Mouse (Mus musculus) skeletal muscle tissue, adult 2 months (tissue): ENCODE results near the gene Prokr2.

Experiments
- DNase-seq: peaks from one replicate; pipeline ENCODE4 v3.0.0-alpha.2; 2012; ENCODE audit warnings: low read depth, low spot score

Gene Prokr2

GRCm38 (mm10) chr2:132385194-132385838, at the start of gene Prokr2:
Gene Prokr2 (minus strand): TSS chr2:132385447.
- no peak for DNase-seq

GRCm38 (mm10) chr2:132427160-132427941, 42.1 kb upstream of the Prokr2 start:
- no peak for DNase-seq

GRCm38 (mm10) chr2:132425576-132425975, 40.3 kb upstream of the Prokr2 start:
- no peak for DNase-seq

- no peak for DNase-seq
These were observed 38.3 kb upstream of the Prokr2 start for GRCm38 (mm10) chr2:132423411-132424047.

GRCm38 (mm10) chr2:132422846-132423245, 37.6 kb upstream of the Prokr2 start:
- DNase-seq = no peak

- no peak for DNase-seq
These were observed 33.2 kb upstream of the Prokr2 start for GRCm38 (mm10) chr2:132418414-132418813.

- DNase-seq = no peak
These were observed 24.9 kb upstream of the Prokr2 start for GRCm38 (mm10) chr2:132410126-132410525.

- no peak for DNase-seq
These were observed 12.9 kb upstream of the Prokr2 start for GRCm38 (mm10) chr2:132398136-132398535.

GRCm38 (mm10) chr2:132395753-132396152, 10.5 kb upstream of the Prokr2 start:
- DNase-seq = no peak

GRCm38 (mm10) chr2:132390607-132391160, 5.4 kb upstream of the Prokr2 start:
- DNase-seq = no peak

- DNase-seq = no peak
These were observed 4.3 kb upstream of the Prokr2 start for GRCm38 (mm10) chr2:132389562-132389961.

- no peak for DNase-seq
These were observed 595 bp downstream of the Prokr2 start for GRCm38 (mm10) chr2:132384511-132385193.

GRCm38 (mm10) chr2:132382308-132382707, 2.9 kb downstream of the Prokr2 start:
- DNase-seq = no peak

GRCm38 (mm10) chr2:132379690-132380089, 5.6 kb downstream of the Prokr2 start:
- no peak for DNase-seq

- DNase-seq = no peak
These were observed 6.6 kb downstream of the Prokr2 start for GRCm38 (mm10) chr2:132378602-132379150.

- DNase-seq = no peak
These were observed 7.8 kb downstream of the Prokr2 start for GRCm38 (mm10) chr2:132377436-132377835.

- no peak for DNase-seq
These were observed 9.5 kb downstream of the Prokr2 start for GRCm38 (mm10) chr2:132375721-132376120.

- DNase-seq = no peak
These were observed 10.1 kb downstream of the Prokr2 start for GRCm38 (mm10) chr2:132375135-132375534.

GRCm38 (mm10) chr2:132373748-132374147, 11.5 kb downstream of the Prokr2 start:
- no peak for DNase-seq

- DNase-seq = no peak
These were observed 16.8 kb downstream of the Prokr2 start for GRCm38 (mm10) chr2:132368433-132368832.

GRCm38 (mm10) chr2:132343846-132344245, 41.4 kb downstream of the Prokr2 start:
- no peak for DNase-seq
